Mouse (Mus musculus) C2C12 (cell line): ENCODE results near the gene Fhl1. TPM values are rescaled to one million over a fixed set of nuclear protein-coding genes. Genes with fewer than 3 reads are reported as not detected.

Experiments
- H3K27me3 ChIP-seq: one replicate; pipeline ENCODE4 v1.6.1; 2011; ENCODE audit not compliant: control insufficient read depth, insufficient read depth, insufficient read length
- H3K36me3 ChIP-seq: one replicate; pipeline ENCODE4 v1.6.1; 2011; ENCODE audit not compliant: control insufficient read depth, insufficient read depth
- H3K4me3 ChIP-seq: one replicate; pipeline ENCODE4 v1.5.1; 2011; ENCODE audit warnings: mild to moderate bottlenecking, control low read depth; ENCODE audit not compliant: poor library complexity, insufficient read depth, severe bottlenecking
- H3K79me2 ChIP-seq: one replicate; pipeline ENCODE4 v1.6.1; 2011; ENCODE audit not compliant: control insufficient read depth, insufficient read depth
- H3K79me3 ChIP-seq: one replicate; pipeline ENCODE4 v1.6.1; 2011; ENCODE audit warnings: low read depth, control low read depth
- H3ac ChIP-seq: one replicate; pipeline ENCODE3; 2011; ENCODE audit warnings: low read depth; ENCODE audit not compliant: control insufficient read depth, insufficient read length
- CEBPB ChIP-seq: IDR thresholded peaks from one replicate; pipeline ENCODE4 v1.6.1; 2011; ENCODE audit warnings: low read depth, mild to moderate bottlenecking, control low read depth, moderate library complexity
- CTCF ChIP-seq: IDR thresholded peaks from one replicate; pipeline ENCODE4 v1.5.1; 2011; ENCODE audit not compliant: control insufficient read depth, insufficient read depth, insufficient read length
- FOSL1 ChIP-seq: IDR thresholded peaks from one replicate; pipeline ENCODE4 v1.8.0; 2011; ENCODE audit warnings: mild to moderate bottlenecking, low read length; ENCODE audit not compliant: poor library complexity, insufficient read depth, severe bottlenecking
- MAX ChIP-seq: IDR thresholded peaks from one replicate; pipeline ENCODE4 v1.6.1; 2011; ENCODE audit warnings: mild to moderate bottlenecking, control low read depth
- MYOD1 ChIP-seq: IDR thresholded peaks from one replicate; pipeline ENCODE4 v1.6.1; 2011; ENCODE audit warnings: low read depth; ENCODE audit not compliant: control insufficient read depth, insufficient read length
- MYOG ChIP-seq: IDR thresholded peaks from one replicate; pipeline ENCODE4 v1.6.1; 2011; ENCODE audit not compliant: control insufficient read depth, insufficient read length; ENCODE audit errors: extremely low read depth
- USF1 ChIP-seq: IDR thresholded peaks from one replicate; pipeline ENCODE4 v1.6.1; 2011; ENCODE audit warnings: low read depth, mild to moderate bottlenecking, control low read depth, moderate library complexity
- polyA plus RNA-seq: library from polyadenylated mRNA; unstranded; fragments of >200 nt; fragmentation: generic; extraction: Trizol; gene quantifications from one replicate; pipeline ENCODE4 v1.2.1, GENCODE M21; 2012; ENCODE audit warnings: missing spikeins

Fhl1 gene
- polyA plus RNA-seq, 1 experiment, result 42.8 TPM

DNA sequence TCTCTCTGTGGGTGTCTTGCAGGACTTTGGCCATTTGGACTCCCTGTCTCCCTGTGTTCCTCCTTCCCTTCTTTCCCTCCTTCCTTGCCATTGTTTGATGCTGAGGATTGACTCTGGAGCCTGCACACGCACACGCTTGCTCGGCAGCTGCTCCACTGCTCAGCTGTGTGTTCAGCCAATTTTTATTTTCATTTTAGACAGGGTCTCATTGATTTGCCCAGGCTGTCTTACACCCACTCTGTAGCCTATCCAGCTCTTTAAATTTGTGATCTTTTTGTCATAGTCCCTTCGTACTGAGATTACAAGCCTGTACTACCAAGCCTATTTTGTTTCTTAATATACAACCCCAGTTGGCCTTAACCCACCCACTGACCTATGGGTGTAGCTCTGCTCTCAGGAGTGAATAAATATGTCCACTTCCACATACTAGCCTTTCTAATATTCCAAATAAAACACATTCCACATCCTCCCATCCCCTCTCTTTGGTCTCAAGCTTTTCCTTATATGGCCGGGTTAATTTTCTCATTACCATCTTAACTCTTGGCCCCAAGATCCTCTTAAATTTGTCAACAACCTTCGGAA is 34.3 kb upstream of the Fhl1 start:
- TF ChIP-seq USF1, result no peak
- TF ChIP-seq MYOD1, result no peak
- Histone ChIP-seq H3K79me3 (no peaks in the 10 kb centered on the region), H3K4me3 (no peak overlapping the region), H3ac (no peak overlapping the region), H3K36me3 (no peaks in the 10 kb centered on the region), H3K79me2 (no peaks in the 10 kb centered on the region), H3K27me3 (no peaks in the 10 kb centered on the region)

DNA sequence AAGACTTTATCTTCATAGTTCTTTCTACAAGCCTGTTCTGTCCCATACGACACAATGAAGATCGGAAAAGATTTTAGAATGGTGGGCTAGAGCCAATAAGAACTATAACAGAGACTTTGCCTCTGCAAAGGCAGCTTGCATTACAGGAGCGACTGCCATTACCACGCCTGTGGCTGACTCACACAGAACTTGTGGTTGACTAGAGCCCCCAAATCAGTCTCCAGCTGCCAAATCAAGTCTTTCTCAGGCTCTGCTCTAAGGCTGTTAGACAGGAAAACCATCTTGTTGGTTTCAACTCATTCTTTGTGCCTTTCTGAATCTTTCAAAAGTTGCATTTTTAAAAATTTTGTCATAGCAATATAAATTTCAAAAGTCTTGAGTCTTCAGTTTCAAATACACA is 33.7 kb upstream of the Fhl1 start:
- H3K27me3 ChIP-seq, result no peaks in the 10 kb centered on the region
- no peak overlapping the region for H3K4me3 ChIP-seq
- no peaks in the 10 kb centered on the region for H3K79me3 ChIP-seq
- TF ChIP-seq MYOD1, result peak; percentile 29
- no peak for TF ChIP-seq MYOG
- H3K79me2 ChIP-seq, result no peaks in the 10 kb centered on the region
- no peaks in the 10 kb centered on the region for H3K36me3 ChIP-seq
- H3ac ChIP-seq, result no peak overlapping the region

DNA sequence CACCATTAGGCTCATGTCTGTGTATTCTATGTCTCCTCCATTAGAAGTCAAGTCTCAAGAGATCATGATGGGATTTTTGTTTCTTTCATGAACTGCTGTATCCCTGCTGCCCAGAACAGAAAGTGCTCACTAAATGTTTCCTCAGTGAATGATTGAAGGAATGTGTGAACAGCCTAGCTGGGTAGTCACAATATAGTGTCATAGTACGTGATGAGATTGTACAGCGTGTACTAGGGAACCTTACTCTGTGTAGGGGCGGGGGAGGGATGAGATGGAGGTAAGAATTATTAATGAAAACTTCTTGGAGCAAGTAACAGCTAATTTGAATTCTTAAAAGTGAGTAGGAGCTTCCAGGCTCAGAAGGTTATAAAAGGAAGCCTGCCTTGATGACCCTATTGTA is 30.3 kb upstream of the Fhl1 start:
- no peak overlapping the region for H3ac ChIP-seq
- no peak overlapping the region for H3K4me3 ChIP-seq
- H3K36me3 ChIP-seq, result no peaks in the 10 kb centered on the region
- H3K79me3 ChIP-seq, result no peaks in the 10 kb centered on the region
- H3K79me2 ChIP-seq, result no peaks in the 10 kb centered on the region
- TF ChIP-seq CEBPB (no peak), MAX (no peak), MYOD1 (no peak), USF1 (no peak), CTCF (no peak), FOSL1 (no peak), MYOG (no peak)
- H3K27me3 ChIP-seq, result no peaks in the 10 kb centered on the region

DNA sequence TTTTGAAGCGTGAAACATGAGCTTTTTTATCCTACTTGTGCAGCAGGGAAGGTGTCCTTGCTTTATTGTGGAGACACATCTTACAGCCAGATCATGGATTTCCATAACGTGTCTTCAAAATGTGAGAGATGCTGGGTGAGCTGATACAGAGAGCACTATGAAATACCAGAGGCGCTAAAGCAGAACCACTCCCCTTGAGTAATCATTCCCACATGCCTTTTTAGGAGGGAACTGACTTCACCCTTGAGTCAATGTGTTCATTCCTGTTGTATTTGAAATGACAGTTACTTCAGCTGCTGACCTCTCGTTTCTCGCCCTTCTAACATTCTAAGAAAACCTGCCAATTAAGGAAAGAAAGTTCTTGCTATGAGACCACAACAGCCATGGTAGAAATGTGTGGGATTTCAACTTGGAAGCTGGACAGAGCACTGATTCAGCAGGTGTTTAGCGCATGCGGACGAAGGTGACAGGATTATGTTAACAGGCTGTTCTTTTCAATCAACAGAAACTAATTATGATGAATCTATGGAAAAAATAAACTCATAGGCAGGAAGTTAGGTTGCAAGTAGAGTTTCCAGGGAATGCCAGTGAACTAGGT is 27.5 kb upstream of the Fhl1 start:
- H3ac ChIP-seq, result no peak overlapping the region
- H3K4me3 ChIP-seq, result no peak overlapping the region
- H3K79me3 ChIP-seq, result no peaks in the 10 kb centered on the region
- no peaks in the 10 kb centered on the region for H3K27me3 ChIP-seq
- TF ChIP-seq MYOG (no peak), MYOD1 (peak; percentile 55)
- H3K79me2 ChIP-seq, result no peaks in the 10 kb centered on the region
- H3K36me3 ChIP-seq, result no peaks in the 10 kb centered on the region

DNA sequence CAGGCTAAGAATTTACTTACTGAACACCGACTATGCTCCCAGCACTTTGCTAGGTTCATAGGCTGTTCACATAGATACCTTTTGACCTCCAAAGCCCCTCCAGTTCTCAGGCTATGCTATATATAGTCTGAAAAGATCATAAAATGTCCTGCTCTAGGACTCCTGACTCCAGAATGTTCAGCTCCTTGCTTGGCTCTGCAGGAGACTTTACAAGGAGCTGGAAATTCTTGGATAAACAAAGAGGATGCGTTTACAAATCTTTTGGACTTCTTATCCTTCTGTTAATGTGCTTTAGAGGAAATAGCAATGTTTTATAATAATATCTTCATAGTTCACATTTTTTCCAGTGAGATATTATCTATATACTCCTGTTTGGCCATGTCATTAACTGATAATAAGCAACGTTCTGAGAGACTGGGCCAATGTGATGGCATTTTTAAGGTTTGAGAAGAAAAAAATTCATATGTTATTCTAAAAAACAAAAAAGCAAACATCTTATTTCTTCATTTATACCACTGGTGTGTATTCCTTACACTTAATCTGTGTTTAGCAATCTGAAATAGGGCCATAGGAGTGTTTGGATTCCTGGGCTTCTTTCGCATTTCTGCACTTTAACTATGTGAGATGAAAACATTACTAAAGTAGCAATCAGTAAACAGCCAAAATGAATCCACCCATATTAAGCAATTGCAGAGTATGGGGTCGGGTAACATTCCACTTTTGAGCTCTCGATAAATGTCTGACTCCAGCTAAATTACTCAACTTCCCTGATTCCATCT is 22.8 kb upstream of the Fhl1 start:
- Histone ChIP-seq H3K79me2 (no peaks in the 10 kb centered on the region), H3K27me3 (no peaks in the 10 kb centered on the region), H3K79me3 (no peaks in the 10 kb centered on the region), H3ac (no peak overlapping the region), H3K4me3 (no peak overlapping the region), H3K36me3 (no peaks in the 10 kb centered on the region)
- TF ChIP-seq CEBPB (no peak), MYOD1 (no peak), USF1 (no peak), MAX (no peak)

DNA sequence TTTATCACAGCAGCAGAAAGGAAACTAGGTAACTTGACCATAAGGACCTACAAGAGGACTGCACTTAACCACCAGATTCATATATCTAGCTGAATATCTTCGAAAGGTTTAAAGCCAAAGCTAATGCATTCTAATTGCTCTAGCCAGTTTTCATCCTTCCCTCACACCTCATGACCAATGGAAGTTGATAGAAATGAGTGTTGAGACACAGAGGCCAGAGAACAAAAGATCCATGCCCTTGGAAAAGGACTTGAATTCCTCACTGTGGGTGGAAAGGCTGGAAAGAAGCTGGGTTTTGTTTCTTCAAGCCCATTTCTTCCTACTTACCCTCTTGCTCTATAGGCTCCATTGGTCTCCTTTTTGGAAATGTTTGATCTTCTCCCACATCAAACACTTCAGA is 21.1 kb upstream of the Fhl1 start:
- TF ChIP-seq CTCF (no peak), MYOD1 (no peak), USF1 (no peak), MAX (no peak), FOSL1 (no peak), MYOG (no peak), CEBPB (no peak)
- no peaks in the 10 kb centered on the region for H3K79me2 ChIP-seq
- no peak overlapping the region for H3K4me3 ChIP-seq
- no peak overlapping the region for H3ac ChIP-seq
- H3K36me3 ChIP-seq, result no peaks in the 10 kb centered on the region
- no peaks in the 10 kb centered on the region for H3K79me3 ChIP-seq
- no peaks in the 10 kb centered on the region for H3K27me3 ChIP-seq
